Mouse (Mus musculus) A20 (cell line): Measurements from ENCODE around the gene Reps2.

ENCODE experiments used
- DNase-seq: peaks from one replicate; pipeline ENCODE4 v3.0.0-alpha.2; 2011; ENCODE audit warnings: low read depth, low spot score

The Reps2 gene

GRCm38 (mm10) chrX:162488630-162489029 lies 154.8 kb downstream of the Reps2 start:
- DNase-seq: no peak

- peak; percentile 5 for DNase-seq
Measured at GRCm38 (mm10) chrX:162487734-162488133, 155.7 kb downstream of the Reps2 start.

- no peak for DNase-seq
Measured at GRCm38 (mm10) chrX:162470213-162470612, 173.2 kb downstream of the Reps2 start.

GRCm38 (mm10) chrX:162462156-162462555 lies 181.3 kb downstream of the Reps2 start:
- DNase-seq: no peak

GRCm38 (mm10) chrX:162456445-162456844 lies 187.0 kb downstream of the Reps2 start:
- DNase-seq: no peak

- DNase-seq: peak; percentile 61
Measured at GRCm38 (mm10) chrX:162455364-162455763, 188.1 kb downstream of the Reps2 start.

GRCm38 (mm10) chrX:162453821-162454402 lies 189.5 kb downstream of the Reps2 start:
- peak; percentile 19 for DNase-seq

- no peak for DNase-seq
Measured at GRCm38 (mm10) chrX:162452642-162453041, 190.8 kb downstream of the Reps2 start.

- no peak for DNase-seq
Measured at GRCm38 (mm10) chrX:162447974-162448373, 195.5 kb downstream of the Reps2 start.

- DNase-seq: no peak
Measured at GRCm38 (mm10) chrX:162446678-162447318, 196.7 kb downstream of the Reps2 start.

GRCm38 (mm10) chrX:162443387-162443786 lies 200.1 kb downstream of the Reps2 start:
- DNase-seq: no peak

GRCm38 (mm10) chrX:162442970-162443369 lies 200.5 kb downstream of the Reps2 start:
- no peak for DNase-seq

GRCm38 (mm10) chrX:162432776-162433543 lies 210.5 kb downstream of the Reps2 start:
- DNase-seq: no peak

GRCm38 (mm10) chrX:162427698-162428097 lies 215.8 kb downstream of the Reps2 start:
- DNase-seq: no peak

GRCm38 (mm10) chrX:162419431-162419830 lies 224.0 kb downstream of the Reps2 start:
- DNase-seq: no peak

GRCm38 (mm10) chrX:162413124-162413523 lies 230.3 kb downstream of the Reps2 start:
- DNase-seq: no peak

- DNase-seq: no peak
Measured at GRCm38 (mm10) chrX:162407291-162407690, 236.2 kb downstream of the Reps2 start.

GRCm38 (mm10) chrX:162402487-162402886 lies 241.0 kb downstream of the Reps2 start:
- no peak for DNase-seq

- no peak for DNase-seq
Measured at GRCm38 (mm10) chrX:162380730-162381129, 262.7 kb downstream of the Reps2 start.

GRCm38 (mm10) chrX:162363206-162363605 lies 280.2 kb downstream of the Reps2 start:
- DNase-seq: no peak
